Mouse (Mus musculus): Measurements from ENCODE around the gene Tspan18.
A peak's percentile ranks its signal among the peaks of the same experiment; 100 is the strongest.

The Tspan18 gene

GRCm38 (mm10) chr2:93219576-93219975 is 114.7 kb downstream of the Tspan18 start:
- no peak for DNase-seq (ENCODE audit: extremely low read depth, low read depth)

GRCm38 (mm10) chr2:93218353-93218990 is 115.8 kb downstream of the Tspan18 start:
- no peak for DNase-seq (ENCODE audit: extremely low read depth, low read depth)

GRCm38 (mm10) chr2:93217015-93217414 is 117.3 kb downstream of the Tspan18 start:
- DNase-seq (ENCODE audit: extremely low read depth, low read depth): peak; percentile 42

GRCm38 (mm10) chr2:93215790-93216189 is 118.5 kb downstream of the Tspan18 start:
- no peak for DNase-seq (ENCODE audit: extremely low read depth, low read depth)

DNA sequence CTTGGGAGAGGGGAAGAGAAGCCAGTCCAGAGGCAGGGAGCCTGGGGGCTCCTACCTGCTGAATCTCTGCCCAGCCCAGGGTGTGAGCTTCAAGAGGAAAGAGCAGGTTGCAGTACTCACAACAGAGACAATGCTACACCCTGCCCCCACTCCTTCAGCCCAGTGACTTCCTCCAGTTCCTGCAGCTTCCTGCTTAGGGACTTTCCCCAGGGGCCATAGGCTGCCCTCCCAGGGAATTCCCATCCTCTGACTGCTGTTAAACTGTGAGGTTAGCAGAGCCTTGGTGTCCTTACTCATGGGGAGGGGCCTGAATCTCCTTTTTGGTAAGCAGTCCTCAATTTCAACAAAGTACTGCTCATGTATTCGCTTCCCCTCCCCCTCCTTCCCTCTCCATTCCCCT is 120.1 kb downstream of the Tspan18 start:
- DNase-seq (ENCODE audit: extremely low read depth, low read depth): no peak

GRCm38 (mm10) chr2:93212865-93213264 is 121.4 kb downstream of the Tspan18 start:
- no peak for DNase-seq (ENCODE audit: extremely low read depth, low read depth)

DNA sequence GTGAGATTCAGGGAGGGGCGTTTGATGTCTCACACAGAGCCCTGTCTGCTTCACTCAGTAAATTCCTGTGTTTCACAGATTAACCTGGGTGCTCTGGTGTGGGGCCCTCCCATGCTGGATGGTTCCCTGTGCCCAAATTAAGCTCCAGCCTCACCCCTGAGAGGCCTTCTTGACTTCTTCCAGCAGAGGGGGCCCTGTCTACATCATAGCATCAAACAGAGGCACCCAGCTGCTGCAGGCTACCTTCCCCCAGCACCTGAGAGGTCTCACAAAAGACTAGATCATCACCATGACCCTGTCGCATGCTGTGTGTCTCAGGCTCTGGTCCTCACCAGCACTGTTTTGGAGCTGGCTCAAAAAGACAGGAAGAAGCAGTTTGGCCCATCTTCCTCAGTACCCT is 121.9 kb downstream of the Tspan18 start:
- DNase-seq (ENCODE audit: extremely low read depth, low read depth): no peak

DNA sequence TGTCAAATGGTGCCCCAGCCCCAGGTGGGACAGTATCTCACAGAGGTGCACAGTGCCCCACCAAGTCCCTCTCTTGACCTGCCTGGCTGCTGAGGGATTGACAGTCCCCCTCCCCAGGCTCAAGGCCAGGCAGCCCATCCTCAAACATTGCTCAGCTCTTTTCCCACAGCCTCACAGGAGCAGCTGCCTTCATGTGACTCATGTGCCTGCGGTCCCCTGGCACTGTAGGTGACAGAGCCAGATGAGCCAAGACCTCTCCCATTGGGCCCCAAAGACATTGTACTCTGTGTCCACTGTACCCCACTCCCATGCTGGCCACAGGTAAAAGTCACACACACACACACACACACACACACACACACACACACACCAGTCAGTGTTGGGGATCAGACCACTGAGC is 128.2 kb downstream of the Tspan18 start:
- no peak for DNase-seq (ENCODE audit: extremely low read depth, low read depth)

GRCm38 (mm10) chr2:93204571-93204970 is 129.7 kb downstream of the Tspan18 start:
- DNase-seq (ENCODE audit: extremely low read depth, low read depth): no peak

DNA sequence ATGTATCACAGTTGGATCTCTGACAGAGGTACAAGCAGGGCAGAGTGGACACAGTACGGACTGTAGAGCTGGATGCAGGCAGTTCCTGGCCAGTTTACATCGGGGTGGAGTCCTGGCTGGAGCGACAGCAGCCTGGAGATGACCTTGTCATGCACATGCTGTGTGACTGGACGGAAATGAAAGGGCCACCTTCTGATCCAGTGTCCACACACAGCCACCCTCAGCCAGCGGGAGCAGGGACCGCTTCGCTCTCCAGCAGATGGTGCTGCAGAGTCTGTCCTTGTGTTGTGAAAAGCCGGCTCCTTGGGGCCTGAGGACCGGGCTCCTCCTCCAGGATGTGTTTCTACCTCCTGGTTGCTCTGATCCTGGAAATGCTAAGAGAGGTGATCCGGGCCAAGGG is 130.6 kb downstream of the Tspan18 start:
- no peak for DNase-seq (ENCODE audit: extremely low read depth, low read depth)

DNA sequence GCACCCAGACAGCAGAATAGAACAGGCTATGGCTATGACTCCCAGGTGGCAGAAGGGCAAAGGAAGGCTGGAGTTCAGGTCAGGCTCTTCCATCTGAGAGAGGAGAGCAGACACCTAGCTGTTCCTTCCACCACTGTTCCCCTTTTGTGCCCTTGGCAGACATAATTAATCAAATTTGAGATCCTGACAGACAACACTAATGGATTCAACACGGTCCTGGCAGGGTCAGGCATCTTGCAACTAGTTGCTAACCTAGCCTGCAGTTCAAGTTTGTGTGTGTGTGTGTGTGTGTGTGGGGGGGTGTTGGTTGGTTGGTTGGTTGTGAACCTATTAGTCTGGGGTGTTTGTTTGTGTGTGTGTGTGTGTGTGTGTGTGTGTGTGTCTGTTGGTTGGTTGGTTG is 131.5 kb downstream of the Tspan18 start:
- no peak for DNase-seq (ENCODE audit: extremely low read depth, low read depth)

GRCm38 (mm10) chr2:93201997-93202396 is 132.3 kb downstream of the Tspan18 start:
- no peak for DNase-seq (ENCODE audit: extremely low read depth, low read depth)

GRCm38 (mm10) chr2:93200681-93201340 is 133.5 kb downstream of the Tspan18 start:
- DNase-seq (ENCODE audit: extremely low read depth, low read depth): no peak

- DNase-seq (ENCODE audit: extremely low read depth, low read depth): peak; percentile 12
Measured at GRCm38 (mm10) chr2:93199531-93199974, 134.8 kb downstream of the Tspan18 start.

GRCm38 (mm10) chr2:93198846-93199245 is 135.5 kb downstream of the Tspan18 start:
- DNase-seq (ENCODE audit: extremely low read depth, low read depth): peak; percentile 42

DNA sequence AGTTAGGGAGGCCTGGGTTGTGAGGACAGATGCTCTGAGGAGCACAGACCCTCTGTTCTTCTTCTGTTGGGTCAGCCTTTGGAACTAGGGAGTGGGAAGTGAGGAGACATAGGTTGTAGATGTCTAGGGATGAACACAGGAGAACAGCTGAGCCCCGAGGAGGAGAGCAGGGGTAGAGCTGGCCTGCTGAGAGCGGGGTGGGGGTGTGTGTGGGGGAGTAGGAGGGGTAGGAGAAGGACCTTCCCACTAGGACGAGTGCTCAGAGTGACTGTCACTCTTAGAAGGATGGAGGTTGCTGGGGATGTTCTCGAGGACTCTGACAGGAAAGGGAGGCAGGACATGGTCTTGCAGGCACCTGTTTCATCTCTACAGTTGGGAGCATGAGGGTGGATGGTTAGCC is 140.5 kb downstream of the Tspan18 start:
- no peak for DNase-seq (ENCODE audit: extremely low read depth, low read depth)

- DNase-seq (ENCODE audit: extremely low read depth, low read depth): no peak
Measured at GRCm38 (mm10) chr2:93192671-93193080, 141.6 kb downstream of the Tspan18 start.

DNA sequence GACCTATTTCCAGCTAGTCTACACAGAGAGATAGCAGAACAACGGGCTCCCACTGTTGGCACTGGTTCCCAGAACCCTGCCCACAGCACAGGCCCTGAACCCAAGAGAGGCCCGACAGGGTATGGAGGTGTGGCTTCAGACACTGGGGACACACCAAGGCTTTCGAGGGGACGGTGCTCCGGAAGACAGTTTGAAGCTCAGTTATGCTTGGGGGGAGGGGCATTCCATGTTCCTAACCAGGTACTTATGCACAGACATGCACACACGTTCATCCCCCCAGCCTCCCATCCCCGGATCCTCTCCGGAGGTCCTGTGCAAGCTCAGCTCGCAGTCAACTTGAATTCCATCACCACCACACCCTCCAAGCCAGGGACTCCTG is 142.1 kb downstream of the Tspan18 start:
- DNase-seq (ENCODE audit: extremely low read depth, low read depth): no peak

DNA sequence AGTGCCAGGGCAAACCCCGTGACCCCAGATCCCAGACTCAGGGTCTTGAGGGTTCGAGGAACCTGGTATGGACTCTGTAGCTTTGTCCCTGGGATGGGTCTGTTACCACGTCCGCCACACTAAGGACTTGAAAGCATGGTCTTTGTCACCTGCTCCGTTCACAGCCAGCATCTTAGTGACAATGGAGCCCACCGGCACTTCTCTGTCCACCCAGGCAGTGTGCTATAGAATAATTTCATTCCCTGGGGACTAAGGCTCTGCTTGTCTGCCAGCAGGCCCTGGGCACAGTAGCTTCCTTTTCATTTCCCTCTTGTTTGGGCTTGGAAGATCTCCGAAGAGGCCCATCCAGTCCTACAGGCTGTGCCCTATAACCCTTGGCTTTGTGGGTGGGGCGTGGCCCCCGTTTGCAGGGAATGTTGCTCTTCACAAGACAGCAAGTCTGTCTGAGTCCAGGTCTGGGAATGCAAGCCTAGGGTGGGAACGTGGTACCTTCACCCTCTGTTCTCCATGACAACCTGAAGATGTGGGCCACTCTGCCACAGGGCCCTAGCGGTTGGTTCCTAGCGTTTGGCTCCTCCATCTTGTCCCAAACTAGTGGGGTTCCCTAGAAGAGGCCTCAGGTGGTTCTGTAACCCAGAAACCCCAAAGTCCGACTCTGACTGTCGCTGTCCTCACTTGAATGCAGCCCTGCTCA is 142.7 kb downstream of the Tspan18 start:
- DNase-seq (ENCODE audit: extremely low read depth, low read depth): no peak

DNA sequence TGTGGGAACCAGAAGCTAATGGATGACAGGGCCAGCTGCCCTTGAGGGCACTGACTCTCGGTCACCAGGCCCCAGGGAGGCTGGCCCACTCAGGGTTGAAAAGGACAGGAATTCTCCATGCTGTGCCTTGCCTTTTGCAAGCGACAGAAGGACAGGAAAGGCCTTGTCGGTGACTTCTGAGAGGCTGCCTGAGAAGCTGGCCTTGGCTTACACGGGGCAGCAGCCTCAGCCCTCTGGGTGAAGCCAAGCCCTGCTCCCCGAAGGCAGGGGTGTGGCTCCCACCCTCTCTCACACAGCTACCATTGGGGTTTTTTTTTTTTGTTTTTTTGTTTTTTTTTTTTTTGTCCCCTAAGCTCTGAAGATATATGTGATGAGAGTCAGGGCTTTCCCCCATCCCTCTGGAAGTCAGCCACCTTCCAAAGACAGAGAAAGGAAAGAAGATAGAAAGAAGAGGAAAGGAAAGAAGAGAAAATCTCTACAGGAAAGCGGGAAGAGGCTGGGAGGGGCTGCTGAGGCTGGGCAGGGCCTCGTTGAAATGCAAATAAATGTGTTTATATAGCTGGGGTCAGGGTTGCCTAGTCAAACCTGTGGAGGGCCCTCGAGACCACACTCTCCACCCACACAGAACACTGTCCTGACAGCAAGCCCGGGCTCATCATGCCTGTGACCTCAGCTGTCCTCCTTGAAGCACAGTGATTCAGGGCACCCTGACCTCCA is 143.4 kb downstream of the Tspan18 start:
- no peak for DNase-seq (ENCODE audit: extremely low read depth, low read depth)

- DNase-seq (ENCODE audit: extremely low read depth, low read depth): no peak
Measured at GRCm38 (mm10) chr2:93188761-93189458, 145.4 kb downstream of the Tspan18 start.
